Mouse (Mus musculus) layer of hippocampus, postnatal 25 days (tissue): ENCODE data around the gene Tfap2b. TPM values are rescaled to one million over a fixed set of nuclear protein-coding genes. Genes with fewer than 3 reads are reported as not detected.

Experiments used
- DNase-seq, 2 experiments: peaks; one replicate each; pipeline ENCODE4 v3.0.0; 2022; ENCODE audit warnings: mixed read lengths in 2 of 2, low spot score in 1 of 2; ENCODE audit errors: extremely low spot score in 1 of 2
- total RNA-seq, 2 experiments: library from RNA; stranded (reverse); gene quantifications; 2 replicates each; pipeline ENCODE4 v1.2.3; 2021

Gene Tfap2b
- under 1 TPM; 0.12 to 0.49 TPM for total RNA-seq

DNA sequence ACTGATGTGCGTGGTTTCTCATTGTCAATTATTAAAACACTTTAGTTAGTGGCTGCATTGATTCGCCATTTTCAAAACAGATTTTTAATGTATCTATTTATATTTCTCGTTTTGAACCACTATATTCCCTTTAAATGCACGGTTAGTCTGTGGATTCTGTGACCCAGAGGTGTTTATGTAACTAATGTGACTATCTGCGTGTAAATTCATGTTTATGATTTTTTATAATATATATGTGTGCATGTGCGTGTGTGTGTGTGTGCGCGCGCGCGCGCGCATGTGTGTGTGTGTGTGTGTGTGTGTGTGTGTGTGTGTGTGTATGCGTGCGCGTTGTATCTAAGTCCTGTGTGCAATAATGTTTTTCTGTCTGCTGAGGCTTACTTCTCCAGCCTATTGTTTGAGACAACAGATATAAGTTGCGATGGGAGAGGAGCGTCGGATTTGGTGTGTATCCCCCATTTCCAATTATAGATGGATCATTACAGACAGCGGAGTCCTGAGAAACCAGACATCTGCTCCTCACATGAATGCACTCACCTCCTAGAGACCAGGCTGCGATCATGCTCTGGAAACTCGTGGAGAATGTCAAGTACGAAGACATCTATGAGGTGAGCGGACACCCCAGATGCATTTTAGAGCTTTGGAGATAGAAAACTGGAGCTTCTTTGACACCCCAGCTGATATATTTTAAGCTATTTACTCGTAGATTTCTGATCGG is at the start of gene Tfap2b:
Tfap2b (plus strand) TSS at position 274 of the 718 bp plus-strand sequence.
- DNase-seq: no peak

DNA sequence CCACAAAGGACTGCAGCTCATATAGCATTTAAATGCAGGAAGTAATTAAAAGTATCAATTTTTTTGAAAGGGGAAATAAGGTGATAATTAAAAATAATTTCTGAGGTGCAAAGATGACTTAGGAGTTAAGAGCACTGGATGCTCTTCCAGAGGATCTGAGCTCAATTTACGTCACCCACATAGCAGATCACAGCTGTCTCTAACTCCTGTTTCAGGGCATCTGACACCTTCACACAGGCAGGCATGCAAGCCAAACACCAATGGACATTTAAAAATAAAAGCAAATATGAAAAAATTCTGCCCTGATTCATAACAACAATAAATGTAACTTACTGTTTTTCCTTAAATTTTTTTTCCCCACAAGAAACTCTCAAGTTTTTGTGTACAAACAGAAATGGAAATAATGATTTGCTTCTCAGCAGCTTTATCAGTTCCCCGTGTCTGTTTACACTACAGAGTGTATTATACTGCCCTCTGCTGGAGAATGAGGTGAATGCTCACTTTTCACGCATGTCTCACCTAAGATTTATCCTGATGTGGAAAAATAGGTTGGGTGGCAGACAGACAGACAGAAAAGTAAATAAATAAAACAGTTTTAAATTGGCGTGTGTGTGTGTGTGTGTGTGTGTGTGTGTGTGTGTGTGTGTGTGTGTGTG is 29.8 kb upstream of the Tfap2b start:
- peak in 1 of 2 experiments; percentile 3 for DNase-seq

DNA sequence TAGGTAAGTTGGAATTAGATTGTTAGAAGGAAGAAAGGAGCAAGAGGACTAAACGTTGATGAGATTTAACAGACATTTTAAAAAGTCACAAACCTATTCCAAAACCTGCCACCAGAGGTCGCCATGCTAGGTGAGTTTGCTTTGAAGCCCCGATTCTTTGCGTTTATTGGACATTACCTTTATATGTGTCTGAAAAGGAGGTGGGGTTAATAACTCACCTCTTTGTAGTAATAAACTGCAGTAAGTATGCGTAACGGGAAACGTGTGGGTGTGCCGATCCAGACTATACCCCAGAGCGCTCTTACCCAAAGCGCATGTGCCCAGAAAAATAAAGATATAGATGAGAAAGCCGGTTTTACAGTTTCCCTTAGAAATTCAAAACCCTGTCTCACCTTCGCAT is 3.1 kb upstream of the Tfap2b start:
- DNase-seq: peak in 1 of 2 experiments; percentile 72

DNA sequence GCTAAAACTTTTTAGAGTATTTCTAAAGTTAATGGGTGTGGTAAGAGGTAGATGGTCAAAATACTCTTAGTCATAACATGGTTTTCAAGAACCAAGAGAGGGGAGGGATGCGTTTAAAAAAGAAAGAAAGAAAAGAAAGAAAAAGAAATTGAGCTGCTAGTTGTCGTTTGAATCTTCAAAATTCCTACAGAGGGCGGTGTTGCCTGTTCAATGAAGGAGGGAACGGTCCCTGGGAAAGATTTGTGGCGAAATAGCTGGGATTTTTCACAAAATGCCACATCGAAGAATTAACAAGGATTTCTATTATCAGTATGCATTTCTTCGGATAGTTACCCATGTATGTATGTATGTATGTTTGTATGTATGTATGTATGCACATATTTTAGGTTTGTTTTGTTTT is 2.5 kb upstream of the Tfap2b start:
- no peak for DNase-seq

DNA sequence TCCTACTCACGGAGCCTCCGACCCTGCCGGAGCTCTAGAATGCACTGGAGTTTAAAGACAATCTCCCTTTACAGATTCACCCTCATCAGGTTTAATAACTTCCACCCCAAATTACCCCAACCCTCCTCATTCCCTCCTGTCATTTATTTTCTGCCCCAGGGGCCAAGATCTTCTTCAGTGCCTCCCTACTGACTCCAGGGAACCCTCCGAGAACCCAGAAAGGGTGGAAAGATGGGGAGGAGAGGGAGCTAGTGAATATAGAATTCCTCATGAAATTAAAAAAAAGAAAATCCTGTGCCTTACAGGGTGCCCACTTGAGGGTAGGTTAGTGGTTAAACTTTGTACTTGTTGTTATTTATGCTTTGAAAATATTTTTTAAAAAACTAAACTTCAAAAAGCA is 1.1 kb upstream of the Tfap2b start:
- DNase-seq: no peak

DNA sequence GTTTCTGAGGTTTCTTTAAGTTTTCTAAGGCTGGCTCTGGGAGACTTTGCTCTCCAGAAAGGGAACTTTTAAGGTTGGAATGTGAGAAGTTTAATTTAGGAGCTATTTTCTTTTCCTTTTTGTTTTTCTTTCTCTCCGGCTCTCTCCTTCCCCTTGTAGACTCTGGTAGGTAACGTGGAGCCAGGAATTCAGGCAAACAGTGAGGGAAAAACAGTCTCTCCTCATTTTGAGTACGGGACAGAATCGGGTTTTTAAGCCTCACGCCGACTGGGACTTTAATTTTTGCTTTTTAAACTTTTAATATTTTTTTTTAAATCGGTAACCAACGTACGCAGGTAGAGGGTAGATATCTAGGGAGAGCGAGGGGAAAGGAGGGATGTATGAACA is 638 bp downstream of the Tfap2b start:
- no peak for DNase-seq

DNA sequence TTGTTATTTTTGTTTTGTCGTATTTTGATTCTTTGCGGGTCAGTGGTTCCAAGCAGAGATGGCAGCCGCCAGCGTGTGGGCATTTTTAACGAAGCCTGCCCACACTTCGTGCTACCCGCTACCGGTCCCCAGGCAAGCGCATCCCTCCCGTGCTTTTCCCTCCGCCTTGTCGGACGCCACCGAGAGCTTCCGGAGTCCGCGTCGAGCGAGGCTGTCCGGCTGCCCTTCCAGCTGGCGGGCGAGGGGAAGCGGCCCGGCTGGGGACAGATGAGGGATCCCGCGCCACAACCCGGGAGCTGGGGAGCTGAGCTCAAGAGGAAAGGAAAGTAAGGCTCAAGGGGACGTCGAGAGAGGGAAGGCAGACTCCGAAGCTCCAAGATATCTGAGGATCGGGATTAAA is 1.1 kb downstream of the Tfap2b start:
- no peak for DNase-seq

DNA sequence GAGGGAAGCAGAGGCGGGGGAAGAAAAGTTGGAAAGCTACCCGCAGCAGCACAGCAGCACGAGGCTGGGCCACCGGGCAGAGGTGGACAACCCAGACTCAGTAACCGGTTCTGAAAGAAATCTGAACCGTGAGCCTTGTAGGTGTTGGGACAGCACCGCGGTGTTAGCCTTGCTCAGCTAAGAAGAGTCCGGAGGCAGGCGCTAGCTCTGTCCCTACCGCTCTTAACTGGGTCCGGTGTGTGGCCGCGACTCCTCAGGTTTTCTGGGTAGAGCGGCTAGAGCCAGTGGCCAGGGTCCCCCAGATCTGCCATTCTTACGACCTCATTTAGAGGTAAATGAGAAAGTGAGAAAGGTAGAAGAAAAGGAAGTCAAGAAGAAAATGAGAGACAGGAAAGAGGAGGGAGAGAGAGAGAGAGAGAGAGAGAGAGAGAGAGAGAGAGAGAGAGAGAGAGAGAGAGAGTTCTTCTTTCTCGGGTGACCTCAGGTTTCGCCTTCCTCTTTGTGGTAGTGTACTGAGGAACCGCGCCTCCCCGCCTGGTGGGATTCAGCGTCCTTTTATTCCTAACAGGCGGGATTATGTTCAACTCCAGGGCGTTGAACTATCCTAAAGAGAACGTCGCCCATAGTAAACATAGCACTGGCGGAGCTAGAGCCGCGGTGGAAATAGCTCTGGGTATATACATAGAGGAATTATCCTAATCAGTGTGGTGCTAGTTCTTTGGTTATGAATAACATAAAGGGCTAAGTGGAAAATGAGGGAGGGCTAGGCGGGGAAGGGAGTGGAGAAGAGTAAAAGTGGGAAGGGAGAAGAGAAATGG is 1.7 kb downstream of the Tfap2b start:
- DNase-seq: no peak

DNA sequence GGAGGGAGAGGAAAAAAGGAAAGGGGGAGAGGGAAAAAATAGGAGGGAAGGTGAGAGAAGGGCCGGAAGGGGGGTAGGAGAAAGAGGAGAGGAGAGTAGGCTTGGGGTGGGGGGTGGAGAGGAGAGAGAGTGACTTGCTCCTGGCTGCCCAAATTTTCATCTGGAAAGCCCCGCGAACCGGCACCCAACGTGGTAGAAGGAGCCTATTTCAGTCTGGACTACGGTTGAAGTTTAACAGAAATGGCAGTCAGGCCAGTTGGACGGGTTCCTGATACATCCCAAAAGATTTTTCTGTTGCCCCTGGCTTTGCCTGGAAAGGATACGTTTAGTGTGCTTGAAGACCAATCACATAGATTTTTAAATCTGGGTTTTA is 2.3 kb downstream of the Tfap2b start:
- DNase-seq: no peak

DNA sequence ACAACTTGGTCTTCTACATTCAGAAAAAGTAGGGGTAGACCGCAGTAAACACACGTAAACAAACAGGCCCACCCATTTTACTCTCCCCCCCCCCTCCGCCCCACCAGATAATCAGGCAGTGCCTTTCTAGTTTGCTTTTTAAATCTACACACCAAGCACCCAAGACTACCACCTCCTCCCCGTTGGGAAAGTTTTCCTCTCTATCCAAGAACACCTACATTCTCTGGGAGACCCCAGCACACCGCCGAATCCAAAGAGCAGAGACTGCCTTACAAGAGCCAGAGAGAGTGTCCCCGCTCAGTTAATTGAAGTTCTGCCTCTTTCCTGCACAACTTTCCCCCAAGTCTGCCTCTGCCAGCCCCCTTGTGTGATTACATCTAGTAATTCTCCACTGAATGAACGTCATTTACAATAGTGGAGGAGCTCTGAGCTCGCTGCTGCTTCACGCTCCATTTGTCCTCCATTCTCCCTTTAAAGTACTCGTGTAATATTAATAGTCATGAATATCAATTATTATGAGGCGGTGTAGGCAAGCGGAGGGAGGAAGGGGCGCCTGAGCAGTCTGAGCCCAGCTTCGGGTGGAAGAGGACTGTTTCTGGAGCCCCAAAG is 2.9 kb downstream of the Tfap2b start:
- DNase-seq: no peak

DNA sequence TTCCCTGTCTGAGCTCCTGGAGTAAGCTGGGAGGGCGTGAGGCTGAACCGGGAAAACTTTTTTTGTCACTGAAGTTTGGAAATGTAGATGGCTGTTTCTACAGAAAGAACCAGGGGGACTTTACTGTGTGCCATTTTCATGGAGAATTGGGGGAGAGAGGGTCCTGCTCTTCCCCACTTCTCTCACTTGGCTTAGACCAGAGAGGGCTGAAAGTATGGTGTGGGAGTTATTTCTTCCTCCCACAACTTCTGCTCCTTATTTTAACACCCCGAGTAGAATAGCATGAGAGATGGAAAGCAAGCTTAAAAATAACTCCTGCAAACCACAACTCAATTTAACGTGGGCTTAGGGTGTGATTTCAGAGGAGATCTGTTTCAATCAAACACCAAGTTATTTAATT is 4.0 kb downstream of the Tfap2b start:
- DNase-seq: no peak

DNA sequence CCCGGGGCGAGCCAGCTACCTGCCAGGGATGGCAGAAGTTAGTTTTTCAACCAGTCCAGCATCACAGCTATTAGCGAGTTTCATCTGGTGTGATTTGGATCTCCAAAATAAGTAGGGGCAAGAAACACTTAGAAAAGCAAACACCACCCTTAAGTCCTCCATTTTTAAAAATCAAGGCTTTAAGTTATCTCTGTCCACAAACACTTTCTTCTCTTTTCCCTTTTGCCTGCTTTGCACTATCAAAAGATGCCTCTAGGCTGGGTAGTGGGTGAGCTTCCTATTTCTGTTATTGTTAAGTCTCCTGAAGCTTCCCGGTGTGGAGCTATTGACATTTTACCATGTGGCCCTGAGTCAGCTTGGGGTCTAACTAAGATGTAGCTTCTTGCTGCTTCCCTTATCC is 4.5 kb downstream of the Tfap2b start:
- no peak for DNase-seq

DNA sequence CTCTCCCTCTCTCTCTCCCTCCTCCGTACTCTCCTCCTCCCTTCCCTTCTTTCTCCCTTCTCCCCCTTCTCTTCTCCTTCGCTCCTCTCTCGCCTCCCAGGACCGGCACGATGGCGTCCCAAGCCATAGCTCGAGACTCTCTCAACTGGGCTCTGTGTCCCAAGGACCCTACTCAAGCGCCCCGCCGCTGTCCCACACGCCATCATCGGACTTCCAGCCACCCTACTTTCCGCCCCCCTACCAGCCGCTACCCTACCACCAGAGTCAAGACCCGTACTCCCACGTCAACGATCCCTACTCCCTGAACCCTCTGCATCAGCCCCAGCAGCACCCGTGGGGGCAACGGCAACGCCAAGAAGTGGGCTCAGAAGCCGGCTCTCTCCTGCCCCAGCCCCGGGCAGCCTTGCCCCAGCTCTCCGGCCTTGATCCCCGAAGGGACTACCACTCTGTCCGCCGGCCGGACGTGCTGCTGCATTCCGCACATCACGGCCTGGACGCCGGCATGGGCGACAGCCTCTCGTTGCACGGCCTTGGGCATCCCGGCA is 5.2 kb downstream of the Tfap2b start:
- no peak for DNase-seq

DNA sequence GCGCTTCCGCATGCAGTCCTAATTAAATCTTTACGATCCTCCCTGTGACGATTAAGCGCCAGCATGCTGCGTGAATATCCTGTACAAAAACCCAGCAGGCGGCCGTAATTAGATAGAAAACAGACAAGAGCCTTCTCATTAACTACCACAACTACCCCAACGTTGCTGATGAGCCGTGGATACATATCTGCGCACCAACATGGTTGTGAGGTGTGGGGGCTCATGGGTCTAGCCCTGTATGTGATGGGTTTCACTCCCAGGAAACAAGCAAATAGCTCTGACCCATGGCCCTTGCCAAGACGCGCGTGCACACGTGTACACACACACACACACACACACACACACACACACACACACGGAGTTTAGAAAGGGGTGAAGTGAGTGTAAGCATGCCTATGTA is 8.7 kb downstream of the Tfap2b start:
- no peak for DNase-seq

DNA sequence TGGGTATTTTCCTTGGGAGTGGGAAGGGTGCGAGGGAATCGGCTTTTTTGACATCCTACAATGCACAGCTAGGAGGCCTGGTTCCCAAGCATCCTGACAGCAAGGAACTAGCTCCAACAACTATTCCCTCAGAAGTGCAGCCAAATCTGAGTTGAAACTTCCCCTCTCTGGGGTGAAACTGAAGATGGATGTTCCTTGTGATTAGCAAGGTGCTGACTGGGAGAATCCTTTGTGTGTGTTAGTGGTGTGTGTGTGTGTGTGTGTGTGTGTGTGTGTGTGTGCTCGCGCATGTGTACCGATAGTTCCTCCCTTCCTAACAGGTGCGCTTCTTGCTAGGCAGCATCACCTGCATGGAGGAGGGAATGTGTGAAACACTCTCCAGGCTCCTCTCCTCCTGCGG is 9.5 kb downstream of the Tfap2b start:
- DNase-seq: no peak

DNA sequence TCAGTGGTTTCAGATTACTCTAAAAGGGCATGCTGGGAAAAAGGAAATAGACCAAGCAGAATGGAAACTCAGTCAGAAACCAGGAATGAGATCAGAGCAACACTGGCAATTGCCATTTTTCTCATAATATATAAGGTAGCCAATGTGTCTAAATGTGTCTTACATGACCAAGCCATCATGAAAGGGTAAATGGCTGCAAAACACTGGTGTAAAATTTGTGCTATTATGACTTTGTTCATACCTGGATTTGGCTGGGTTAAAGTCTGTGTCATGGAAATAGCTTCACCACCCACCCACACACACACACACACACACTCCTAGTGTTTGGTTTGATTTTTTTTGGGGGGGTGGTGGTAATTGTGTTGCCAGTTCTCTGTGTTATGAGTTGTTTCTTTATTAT is 10.7 kb downstream of the Tfap2b start:
- no peak for DNase-seq

DNA sequence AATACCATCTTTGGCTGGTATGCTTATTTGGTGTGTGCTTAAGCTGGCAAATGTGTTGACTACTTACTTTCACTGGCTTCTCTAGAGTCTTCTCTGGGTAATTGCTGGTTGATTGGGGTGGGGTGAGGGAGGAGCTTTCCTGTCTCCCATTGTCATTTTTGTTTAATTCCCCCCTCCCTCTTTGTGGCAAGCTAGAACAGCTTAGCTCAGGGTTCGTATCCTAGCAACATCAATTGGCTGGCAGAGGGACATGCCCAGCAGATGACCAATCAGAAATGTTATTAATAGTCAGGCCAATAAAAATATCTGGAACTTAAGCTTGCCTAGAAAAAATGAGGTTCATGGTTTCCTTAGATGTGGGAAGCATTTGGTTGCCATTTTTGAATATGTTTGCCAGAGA is 11.8 kb downstream of the Tfap2b start:
- DNase-seq: no peak

DNA sequence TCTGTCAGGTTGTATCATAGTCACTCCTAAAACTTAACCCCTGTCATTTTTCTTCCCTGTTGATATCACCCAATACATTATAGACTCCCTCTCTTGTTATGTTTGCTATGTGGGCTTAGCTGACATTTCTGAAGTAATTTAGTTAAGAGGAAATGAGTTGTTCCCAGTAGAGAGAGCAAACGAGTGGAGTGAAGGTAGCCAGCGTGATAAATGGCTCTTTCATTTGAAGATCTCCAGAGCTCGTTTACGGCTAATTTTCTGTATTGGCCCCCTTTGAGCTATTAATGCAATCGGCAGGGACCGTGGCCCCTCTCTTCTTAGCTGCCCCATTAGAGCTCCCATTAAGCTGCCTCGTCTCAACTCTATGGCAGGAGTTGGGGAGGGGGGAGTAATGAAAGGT is 12.9 kb downstream of the Tfap2b start:
- no peak for DNase-seq

DNA sequence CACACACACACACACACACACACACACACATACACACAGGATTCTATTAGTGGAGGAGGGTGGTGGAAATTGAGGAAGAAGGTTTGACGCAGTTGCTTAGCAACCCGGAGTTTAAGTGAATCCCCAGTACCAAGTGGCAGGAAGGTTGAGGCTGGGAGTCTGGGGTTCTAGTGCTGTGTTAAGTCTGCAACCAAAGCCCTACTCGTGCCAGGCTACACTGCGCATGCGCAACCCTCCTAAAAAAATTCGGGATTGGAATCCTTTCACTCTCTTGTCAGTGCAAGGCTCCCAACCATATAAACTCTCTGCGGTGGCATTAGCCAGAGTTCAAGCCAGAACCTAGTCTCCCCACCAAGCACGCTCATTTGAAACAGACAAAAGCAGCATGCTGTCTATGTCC is 18.0 kb downstream of the Tfap2b start:
- no peak for DNase-seq

DNA sequence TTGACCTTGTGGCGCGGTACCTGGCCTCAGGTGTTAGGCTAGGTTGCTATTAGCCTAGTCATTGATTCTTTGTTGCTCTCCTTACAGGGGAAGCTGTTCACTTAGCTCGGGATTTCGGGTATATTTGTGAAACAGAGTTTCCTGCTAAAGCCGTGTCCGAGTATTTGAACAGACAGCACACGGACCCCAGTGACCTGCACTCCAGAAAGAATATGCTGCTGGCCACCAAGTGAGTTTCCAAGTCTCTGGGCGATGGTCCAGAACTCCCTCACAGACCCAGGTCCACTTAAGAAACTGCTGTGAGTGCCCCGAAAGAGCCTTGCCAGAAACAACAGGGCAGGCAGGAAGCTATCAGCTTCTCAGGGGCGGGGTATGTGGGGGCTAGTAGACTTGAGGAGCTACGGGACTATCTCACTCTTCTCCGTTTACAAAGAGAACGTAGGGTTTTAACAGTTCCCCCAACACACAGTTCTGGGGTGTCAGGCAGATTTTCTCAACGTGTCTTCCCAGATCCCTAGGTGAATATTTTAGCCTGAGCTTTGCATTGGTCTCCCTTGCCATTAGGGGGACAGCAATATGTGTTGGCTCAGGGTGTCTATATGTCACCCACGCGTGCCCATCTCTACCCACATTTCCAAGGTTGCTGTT is 22.3 kb downstream of the Tfap2b start:
- DNase-seq: no peak
